Mouse (Mus musculus) midbrain, embryonic 11.5 days (tissue): ENCODE measurements at regions not wholly inside any gene's neighbourhood (a gene's known extent, or its start where the extent isn't known, plus 50 kb on each side); places are given as distances from the start of the nearest gene placed in this dataset.

Source experiments
- ATAC-seq: fragments of 200-750 bp; cut with Nextera tagmentation; 2 replicates; pipeline ENCODE4 v1.8.0; 2017; ENCODE audit warnings: moderate TSS enrichment, moderate library complexity; ENCODE audit not compliant: low FRiP score
- DNase-seq: peaks from one replicate; pipeline ENCODE4 v3.0.0; 2015; ENCODE audit warnings: low spot score; ENCODE audit errors: missing footprints
- H3K27ac ChIP-seq: fragments of 300-500 bp; sonication (generic); 2 replicates; pipeline ENCODE4 v1.5.1; 2014; ENCODE audit warnings: low read depth, low read length
- H3K27me3 ChIP-seq: fragments of 300-500 bp; sonication (generic); 2 replicates; pipeline ENCODE4 v1.6.1; 2014; ENCODE audit warnings: mild to moderate bottlenecking, low read length, moderate library complexity, mixed read lengths; ENCODE audit not compliant: control insufficient read depth, insufficient read depth
- H3K36me3 ChIP-seq: fragments of 300-500 bp; sonication (generic); 2 replicates; pipeline ENCODE4 v1.6.1; 2014; ENCODE audit warnings: mild to moderate bottlenecking, low read length, moderate library complexity, mixed read lengths; ENCODE audit not compliant: control insufficient read depth, insufficient read depth
- H3K4me1 ChIP-seq: fragments of 300-500 bp; sonication (generic); 2 replicates; pipeline ENCODE4 v1.6.1; 2014; ENCODE audit warnings: low read length; ENCODE audit not compliant: control insufficient read depth, insufficient read depth
- H3K4me2 ChIP-seq: fragments of 300-500 bp; sonication (generic); 2 replicates; pipeline ENCODE4 v1.6.1; 2014; ENCODE audit warnings: mild to moderate bottlenecking, moderate library complexity
- H3K4me3 ChIP-seq: fragments of 300-500 bp; sonication (generic); 2 replicates; pipeline ENCODE4 v1.5.1; 2014; ENCODE audit warnings: low read depth, low read length
- H3K9ac ChIP-seq: fragments of 300-500 bp; sonication (generic); 2 replicates; pipeline ENCODE4 v1.6.1; 2014; ENCODE audit warnings: low read length
- H3K9me3 ChIP-seq: fragments of 300-500 bp; sonication (generic); 2 replicates; pipeline ENCODE4 v1.6.1; 2016; ENCODE audit warnings: low read length; ENCODE audit not compliant: control insufficient read depth
- WGBS: fragments of 180-500 bp; shearing (Covaris S2); extraction: QIAGEN DNeasy Blood & Tissue Kit; methylation state at CpG from one replicate; pipeline ENCODE4 v1.1.7; 2014; 5-methylcytosine and 5-hydroxymethylcytosine counted together

- Histone ChIP-seq H3K36me3 (no peaks in the 10 kb centered on the region), H3K27ac (no peak overlapping the region), H3K9me3 (no peaks in the 10 kb centered on the region), H3K4me1 (no peaks in the 10 kb centered on the region), H3K9ac (no peak overlapping the region), H3K4me2 (no peak overlapping the region), H3K27me3 (no peaks in the 10 kb centered on the region), H3K4me3 (no peak overlapping the region)
- DNase-seq: no peak
- 88% methylated on average over 1 of the region's 1 CpGs for WGBS
- ATAC-seq: no peak
Measured at GRCm38 (mm10) chr5:75312897-75313296, 160.8 kb downstream of the Pdgfra start.

- H3K4me3 ChIP-seq: no peak overlapping the region
- no peaks in the 10 kb centered on the region for H3K27me3 ChIP-seq
- H3K4me1 ChIP-seq: no peaks in the 10 kb centered on the region
- no peak overlapping the region for H3K9ac ChIP-seq
- DNase-seq: no peak
- no peak overlapping the region for H3K4me2 ChIP-seq
- ATAC-seq: no peak
- no peaks in the 10 kb centered on the region for H3K36me3 ChIP-seq
- H3K9me3 ChIP-seq: no peaks in the 10 kb centered on the region
- 85% methylated on average over 1 of the region's 1 CpGs for WGBS
- H3K27ac ChIP-seq: no peak overlapping the region
Measured at GRCm38 (mm10) chr5:75315956-75316355, 163.9 kb downstream of the Pdgfra start.

DNA sequence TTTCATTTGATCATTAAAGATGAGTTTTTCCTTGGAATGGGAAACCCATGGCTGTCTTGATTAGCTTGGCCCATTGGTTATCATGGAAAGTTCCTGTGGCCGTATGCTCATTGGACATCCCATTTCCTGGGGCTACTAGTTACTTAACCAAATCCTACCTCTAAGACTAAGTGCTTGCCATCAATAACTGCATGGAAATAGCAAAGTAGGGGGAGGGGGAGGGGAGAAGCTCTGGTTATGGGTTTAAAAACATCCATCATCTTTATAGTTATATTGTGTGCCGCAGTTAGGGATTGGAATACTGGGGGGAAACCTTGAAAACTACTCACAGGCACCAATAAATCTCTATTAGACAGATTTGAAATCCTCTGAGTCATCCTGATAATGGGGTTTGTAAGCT lies 168.4 kb downstream of the Pdgfra start:
- H3K36me3 ChIP-seq: no peaks in the 10 kb centered on the region
- no peak overlapping the region for H3K4me2 ChIP-seq
- no peak overlapping the region for H3K4me3 ChIP-seq
- no peak for ATAC-seq
- no peaks in the 10 kb centered on the region for H3K4me1 ChIP-seq
- H3K27me3 ChIP-seq: no peaks in the 10 kb centered on the region
- no peak for DNase-seq
- no peak overlapping the region for H3K27ac ChIP-seq
- no peaks in the 10 kb centered on the region for H3K9me3 ChIP-seq
- 96% methylated on average over 2 of the region's 2 CpGs for WGBS
- no peak overlapping the region for H3K9ac ChIP-seq

GRCm38 (mm10) chr5:75334050-75334449 lies 182.0 kb downstream of the Pdgfra start:
- no peak for DNase-seq
- Histone ChIP-seq H3K36me3 (no peaks in the 10 kb centered on the region), H3K27me3 (no peaks in the 10 kb centered on the region; the same call in 1 of the 2 replicates), H3K4me2 (no peak overlapping the region), H3K9me3 (peaks cover 2% of the 10 kb centered on the region; the same call in 1 of the 2 replicates), H3K4me3 (no peak overlapping the region), H3K27ac (no peak overlapping the region), H3K4me1 (no peaks in the 10 kb centered on the region), H3K9ac (no peak overlapping the region)
- ATAC-seq: no peak
- WGBS: 86% methylated on average over 3 of the region's 3 CpGs

- no peak overlapping the region for H3K27ac ChIP-seq
- peaks cover 2% of the 10 kb centered on the region; the same call in 1 of the 2 replicates for H3K9me3 ChIP-seq
- no peak overlapping the region for H3K4me2 ChIP-seq
- H3K4me3 ChIP-seq: no peak overlapping the region
- no peak for ATAC-seq
- no peaks in the 10 kb centered on the region; the same call in 1 of the 2 replicates for H3K27me3 ChIP-seq
- no peak for DNase-seq
- H3K4me1 ChIP-seq: no peaks in the 10 kb centered on the region
- no peaks in the 10 kb centered on the region for H3K36me3 ChIP-seq
- WGBS: 72% methylated on average over 11 of the region's 11 CpGs
- H3K9ac ChIP-seq: no peak overlapping the region
Measured at GRCm38 (mm10) chr5:75336454-75336853, 184.4 kb downstream of the Pdgfra start.

GRCm38 (mm10) chr5:75338439-75338838 lies 186.3 kb downstream of the Pdgfra start:
- Histone ChIP-seq H3K4me3 (no peak overlapping the region), H3K36me3 (no peaks in the 10 kb centered on the region), H3K9me3 (peaks cover 2% of the 10 kb centered on the region; the same call in 1 of the 2 replicates), H3K27ac (no peak overlapping the region), H3K9ac (no peak overlapping the region), H3K27me3 (peaks cover 7% of the 10 kb centered on the region), H3K4me2 (no peak overlapping the region), H3K4me1 (no peaks in the 10 kb centered on the region)
- no peak for ATAC-seq
- no peak for DNase-seq
- 92% methylated on average over 11 of the region's 11 CpGs for WGBS

DNA sequence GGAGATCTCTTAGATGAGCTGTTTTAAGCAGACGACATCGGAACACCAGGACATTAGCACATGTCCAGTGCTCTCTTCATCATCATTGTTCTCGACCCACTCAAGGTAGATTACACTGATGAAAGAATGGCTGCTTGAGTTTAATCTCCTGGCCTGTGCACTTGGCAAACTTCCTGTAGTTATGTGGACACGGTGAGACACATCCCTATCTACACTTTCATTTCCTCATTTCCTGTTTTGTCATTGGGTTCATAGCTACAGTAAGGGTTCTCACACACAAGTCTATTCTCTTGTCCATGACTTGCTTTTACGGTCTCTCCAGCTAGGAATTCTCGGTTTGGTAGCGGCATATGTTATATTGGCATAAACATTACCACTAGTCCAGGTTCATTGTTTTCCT lies 190.5 kb downstream of the Pdgfra start:
- no peak for ATAC-seq
- Histone ChIP-seq H3K27me3 (peaks cover 16% of the 10 kb centered on the region), H3K9me3 (no peaks in the 10 kb centered on the region)

DNA sequence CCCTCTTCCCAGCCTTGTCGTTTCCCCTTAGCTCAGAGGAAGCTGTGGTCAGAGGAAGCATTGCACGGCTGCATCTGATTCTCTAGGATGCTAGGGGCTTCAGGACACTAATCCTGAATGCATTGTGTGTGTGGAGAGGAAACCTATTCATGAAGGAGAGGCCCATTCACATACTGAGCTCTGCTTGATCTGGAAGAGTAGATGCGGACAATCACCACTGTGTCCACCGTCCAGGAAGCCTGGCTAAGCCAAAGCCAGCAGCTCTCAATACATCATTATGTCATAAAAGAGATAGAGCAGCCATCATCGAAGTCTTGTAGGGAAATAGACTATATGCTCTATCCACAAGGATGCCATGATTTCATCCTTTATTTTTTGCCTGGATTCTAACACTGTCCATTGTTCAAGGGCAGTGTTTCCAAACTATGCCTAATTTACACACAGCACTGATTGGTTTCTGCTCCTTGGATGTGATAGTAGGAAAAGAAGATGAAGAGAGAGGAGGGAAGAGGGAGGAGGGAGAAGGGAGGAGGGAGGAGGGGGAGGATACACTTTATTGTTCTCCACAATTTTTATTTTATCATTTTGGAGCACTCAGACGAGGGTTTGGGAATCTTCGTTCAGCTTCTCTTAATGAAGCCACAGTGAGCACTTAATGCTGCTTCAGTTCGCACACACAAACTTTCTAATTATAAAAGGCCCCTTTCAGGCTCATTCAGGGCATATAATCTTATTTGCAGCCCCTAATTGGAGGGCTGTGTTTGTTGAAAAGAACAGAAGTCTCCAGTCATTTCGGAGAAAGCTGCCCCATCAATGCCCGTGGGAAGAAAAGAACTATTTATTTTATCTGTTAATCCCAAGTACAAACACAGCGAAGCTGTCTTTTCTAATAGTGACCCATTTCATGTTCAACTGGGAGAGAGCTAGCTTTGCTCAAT lies 195.0 kb downstream of the Pdgfra start:
- H3K27ac ChIP-seq: no peak overlapping the region
- no peaks in the 10 kb centered on the region for H3K9me3 ChIP-seq
- no peak overlapping the region for H3K4me2 ChIP-seq
- H3K4me1 ChIP-seq: peaks cover 7% of the 10 kb centered on the region
- peak; percentile 83 for ATAC-seq
- peaks cover 52% of the 10 kb centered on the region for H3K27me3 ChIP-seq
- WGBS: 9% methylated on average over 11 of the region's 11 CpGs
- no peak overlapping the region; the same call in 1 of the 2 replicates for H3K9ac ChIP-seq
- no peaks in the 10 kb centered on the region for H3K36me3 ChIP-seq
- DNase-seq: peak; percentile 89
- H3K4me3 ChIP-seq: no peak overlapping the region

More for the DNA sequence above, 190.5 kb downstream of the Pdgfra start:
- Histone ChIP-seq H3K4me2 (no peak overlapping the region), H3K4me3 (no peak overlapping the region), H3K9ac (no peak overlapping the region), H3K4me1 (peaks cover 7% of the 10 kb centered on the region), H3K36me3 (no peaks in the 10 kb centered on the region), H3K27ac (no peak overlapping the region)
- 90% methylated on average over 7 of the region's 7 CpGs for WGBS
- DNase-seq: no peak

DNA sequence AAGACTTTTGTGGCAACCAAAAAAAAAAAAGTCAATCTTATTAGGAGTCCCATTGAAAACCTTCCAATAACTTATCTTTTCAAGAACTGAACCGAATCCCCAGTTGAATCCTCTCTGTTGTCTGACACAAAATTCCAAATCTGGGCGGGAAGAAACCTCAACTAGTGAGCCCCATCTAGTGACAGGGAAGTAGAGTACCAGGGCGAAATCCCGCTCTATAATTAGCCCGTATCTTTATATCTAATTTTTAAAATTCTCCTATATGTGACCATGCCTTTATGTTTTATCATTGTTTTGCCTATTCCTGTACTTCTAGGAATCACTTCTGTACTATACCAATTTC lies 195.7 kb downstream of the Pdgfra start:
- peak; percentile 90 for DNase-seq
- Histone ChIP-seq H3K27me3 (peaks cover 59% of the 10 kb centered on the region), H3K4me3 (no peak overlapping the region), H3K9ac (no peak overlapping the region), H3K27ac (no peak overlapping the region), H3K4me2 (no peak overlapping the region), H3K36me3 (no peaks in the 10 kb centered on the region), H3K9me3 (no peaks in the 10 kb centered on the region), H3K4me1 (peaks cover 7% of the 10 kb centered on the region)
- ATAC-seq: peak; percentile 54; the same call in 1 of the 2 replicates
- 25% methylated on average over 5 of the region's 5 CpGs for WGBS
